ENCODE assay signal across 8 mouse cellular contexts in genomic region chr11:76570201-76570731, GRCm38 (mm10). TPM values are rescaled to one million over a fixed set of nuclear protein-coding genes. Genes with fewer than 3 reads are reported as not detected.
A peak's percentile ranks its signal among the peaks of the same experiment; 100 is the strongest.
DNase-seq lines count a peak whose midpoint lies in the region; ATAC-seq lines count a peak whose summit lies in the region.

No protein-coding gene starts in this region.

- no peak for ATAC-seq in neural tube, embryonic 11.5 days (ENCODE audit: insufficient read depth, low FRiP score, low TSS enrichment)
- no peak for ATAC-seq in liver, embryonic 15.5 days (ENCODE audit: insufficient read depth)

- no peaks in the 10 kb centered on the region for H3K36me3 ChIP-seq in neural tube, embryonic 11.5 days (ENCODE audit: control insufficient read depth, insufficient read depth, low read length)
- H3K36me3 ChIP-seq in liver, embryonic 15.5 days (replicated peaks) = no peaks in the 10 kb centered on the region

- H3K27ac ChIP-seq in neural tube, embryonic 11.5 days (ENCODE audit: low read depth, low read length) = no peak overlapping the region
- H3K27ac ChIP-seq in liver, embryonic 15.5 days (replicated peaks) = no peak overlapping the region

- no peaks in the 10 kb centered on the region for H3K27me3 ChIP-seq in neural tube, embryonic 11.5 days (ENCODE audit: control insufficient read depth, insufficient read depth, low read length)
- peaks cover 67% of the 10 kb centered on the region for H3K27me3 ChIP-seq in liver, embryonic 15.5 days

- 1% methylated on average over 10 of the region's 10 CpGs for WGBS in neural tube, embryonic 11.5 days
- 25% methylated on average over 10 of the region's 10 CpGs for WGBS in liver, embryonic 15.5 days (ENCODE audit: insufficient replicate concordance)

- peaks cover 8% of the 10 kb centered on the region for H3K4me1 ChIP-seq in neural tube, embryonic 11.5 days (ENCODE audit: control insufficient read depth, insufficient read depth, low read length)
- 0 out of 2 replicates have a peak, but pooled peaks cover 4% of the 10 kb centered on the region for H3K4me1 ChIP-seq in liver, embryonic 15.5 days (replicated peaks)

- H3K4me2 ChIP-seq in neural tube, embryonic 11.5 days (ENCODE audit: low read depth) = peak overlapping the region; percentile 98
- H3K4me2 ChIP-seq in liver, embryonic 15.5 days = peak overlapping the region; percentile 63; the same call in 1 of the 2 replicates

- H3K9ac ChIP-seq in neural tube, embryonic 11.5 days (ENCODE audit: low read length) = peak overlapping the region; percentile 73
- no peak overlapping the region for H3K9ac ChIP-seq in liver, embryonic 15.5 days

- H3K4me3 ChIP-seq in neural tube, embryonic 11.5 days (ENCODE audit: low read depth, low read length) = peak overlapping the region; percentile 52
- H3K4me3 ChIP-seq in liver, embryonic 15.5 days (replicated peaks) = peak overlapping the region; percentile 46; the same call in 1 of the 2 replicates

- no peaks in the 10 kb centered on the region for H3K9me3 ChIP-seq in neural tube, embryonic 11.5 days (ENCODE audit: control insufficient read depth, low read length)
- H3K9me3 ChIP-seq in liver, embryonic 15.5 days (replicated peaks) = no peaks in the 10 kb centered on the region

- peak; percentile 20 for DNase-seq in adrenal gland, adult 2 months
- no peak for DNase-seq in adrenal gland, postnatal 36 days
- no peak for DNase-seq in neural tube, embryonic 11.5 days (ENCODE audit: low spot score)
- no peak for DNase-seq in neural tube, embryonic 10.5 days (ENCODE audit: extremely low spot score, low spot score)
- DNase-seq in telencephalon, adult 2 months (ENCODE audit: low read depth, low spot score) = peak; percentile 82
- DNase-seq in ovary, postnatal 10 days (ENCODE audit: low spot score) = no peak
- DNase-seq in gastrocnemius, adult 8-10 months (ENCODE audit: low spot score in 2 of 2) = no peak

RNA-seq across cellular contexts. Expression of gene Abr, which starts 51.8 kb away (rescaled TPM):
- total RNA-seq in adrenal gland, adult 2 months (2021) = 10 to 100 TPM; 46.2 to 76.2 TPM
- polyA plus RNA-seq in adrenal gland, adult 2 months (2012; rRNA removed) = 47.7 and 49.6 TPM in 2 replicates
- 10 to 100 TPM; 54.6 to 63.5 TPM for total RNA-seq in adrenal gland, postnatal 36 days (2021)
- 43.2 and 44.9 TPM in 2 replicates for polyA plus RNA-seq in neural tube, embryonic 11.5 days (2014; fragmentation: Nextera tagmentation; extraction: Ambion mirVana)
- 3.9 and 4.3 TPM in 2 replicates for polyA plus RNA-seq in liver, embryonic 15.5 days (2015; fragmentation: Nextera tagmentation; extraction: Ambion mirVana)
- total RNA-seq in gastrocnemius, adult 8-10 months (2022) = 10 to 100 TPM in 1 of 4 experiments, 1 to 10 TPM in 3; 5.5 to 10.6 (median 6.4) TPM

Comparison
In these comparisons a context has a peak if more than half of its experiments do, and no peak if none do; other contexts are left out.
1. DNase-seq: peak in adrenal gland, adult 2 months (single experiment) and telencephalon, adult 2 months (single experiment); none in adrenal gland, postnatal 36 days (0 of 2), neural tube, embryonic 11.5 days (single experiment), neural tube, embryonic 10.5 days (single experiment), ovary, postnatal 10 days (single experiment) and gastrocnemius, adult 8-10 months (0 of 2).
2. RNA of gene Abr, which starts 51.8 kb away (total RNA-seq): 46.2 to 76.2 TPM in adrenal gland, adult 2 months and 54.6 to 63.5 TPM in adrenal gland, postnatal 36 days; 5.5 to 10.6 TPM in gastrocnemius, adult 8-10 months; every median in the first group is over 4 times any median in the second.